Mouse (Mus musculus) cerebellum, adult 8-10 months (tissue): Measurements from ENCODE around the gene Gm6164.
"Not testable (repeated sequence)": the region's sequence is repeated elsewhere in the genome, so short reads cannot be mapped to it uniquely, and the experiment has no call there.

Experiments used
- DNase-seq: peaks from one replicate; pipeline ENCODE4 v3.0.0; 2022

The Gm6164 gene

GRCm38 (mm10) chr7:20205507-20205906 is at the start of gene Gm6164:
Gene Gm6164, minus strand, starts transcription at chr7:20205607.
- not testable (repeated sequence) for DNase-seq

GRCm38 (mm10) chr7:20233728-20234127 is 28.3 kb upstream of the Gm6164 start, which contains the start of gene Gm4498:
Gene Gm4498, minus strand, starts transcription at chr7:20233828.
- not testable (repeated sequence) for DNase-seq

DNA sequence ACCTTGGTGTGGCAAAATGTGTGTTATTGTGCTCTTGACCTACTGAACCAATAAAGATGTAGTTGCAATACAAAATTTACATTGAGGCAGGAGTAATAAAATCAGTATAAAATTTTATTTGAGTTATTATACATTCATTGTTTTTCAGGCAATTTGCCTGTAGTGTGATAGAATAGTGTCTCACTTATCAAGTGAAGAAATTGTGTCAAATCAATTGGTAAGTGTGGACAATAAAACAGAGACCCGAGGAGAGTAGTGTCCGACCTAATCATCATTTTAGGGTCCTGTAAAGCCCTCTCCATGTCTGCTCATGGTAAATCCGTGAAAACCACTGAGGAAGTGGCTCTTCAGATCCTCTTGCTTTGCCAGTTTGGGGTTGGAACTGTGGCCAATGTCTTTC is 12.0 kb downstream of the Gm6164 start, which contains the start of gene Vmn1r95:
Vmn1r95 (plus strand) TSS at position 301 of the 400 bp plus-strand sequence.
- not testable (repeated sequence) for DNase-seq

DNA sequence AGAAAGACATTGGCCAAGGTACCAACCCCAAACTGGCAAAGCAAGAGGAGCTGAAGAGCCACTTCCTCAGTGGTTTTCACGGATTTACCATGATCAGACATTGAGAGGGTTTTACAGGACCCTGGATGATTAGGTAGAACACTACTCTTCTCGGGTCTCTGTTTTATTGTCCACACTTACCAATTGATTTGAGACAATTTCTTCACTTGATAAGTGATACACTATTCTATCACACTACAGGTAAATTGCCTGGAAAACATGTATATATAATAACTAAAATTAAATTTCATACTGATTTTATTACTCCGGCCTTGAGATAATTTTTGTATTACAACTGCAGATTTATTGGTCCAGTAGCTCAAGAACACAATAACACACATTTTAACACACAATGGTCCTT is 37.1 kb downstream of the Gm6164 start, which contains the start of gene Vmn1r94:
Vmn1r94 (minus strand) TSS at position 101 of the 400 bp plus-strand sequence.
- not testable (repeated sequence) for DNase-seq
